Comparison of ENCODE assay signal across 9 mouse cellular contexts in genomic region chr15:84108899-84109298, GRCm38 (mm10). TPM values are rescaled to one million over a fixed set of nuclear protein-coding genes. Genes with fewer than 3 reads are reported as not detected.
DNase-seq lines count a peak whose midpoint lies in the region.
"Had no signal": no experiment of that assay in that cellular context is flagged by ENCODE, and none has a peak within 500 bp of the region (broad histone marks: within the 10 kb centered on the region; RNA-seq: fewer than 3 reads in every experiment).

No protein-coding gene starts in this region.

- DNase-seq in heart, postnatal 14 days = peak; percentile 51 to 57
- DNase-seq in heart, postnatal 25 days (ENCODE audit: low spot score) = no peak
- DNase-seq in ovary, postnatal 36 days (ENCODE audit: low spot score) = peak; percentile 40
- no peak for DNase-seq in ovary, postnatal 14 days (ENCODE audit: low spot score)
- peak; percentile 31 for DNase-seq in embryo, embryonic 11.5 days (ENCODE audit: low read depth, low spot score)
- DNase-seq in retina, embryonic 14.5 days (ENCODE audit: low spot score) = peak; percentile 69
- DNase-seq in layer of hippocampus, postnatal 14 days (ENCODE audit: low spot score in 2 of 2) = no peak
- no peak for DNase-seq in cerebellum, adult 8-10 months
- DNase-seq: left cerebral cortex, postnatal 4 days had no signal

- intact Hi-C loops in heart, postnatal 14 days (cut with DNase I) = no loop called here
- intact Hi-C loops in heart, postnatal 25 days (cut with DNase I) = no loop called here

RNA-seq across cellular contexts. Expression of gene Sult4a1, which starts 3.3 kb away (rescaled TPM):
- under 1 TPM; 0.14 to 0.17 TPM for total RNA-seq in heart, postnatal 14 days (2021)
- total RNA-seq in heart, postnatal 25 days (2021) = not detected
- total RNA-seq in layer of hippocampus, postnatal 14 days (2021) = 100 to 1,000 TPM; 339 to 348 TPM

RNA-seq across cellular contexts. Expression of gene Pnpla5, which starts 14.1 kb away (rescaled TPM):
- total RNA-seq in heart, postnatal 14 days (2021) = not detected
- not detected for total RNA-seq in heart, postnatal 25 days (2021)
- total RNA-seq in layer of hippocampus, postnatal 14 days (2021) = not detected
- total RNA-seq: left cerebral cortex, postnatal 4 days had no signal

RNA-seq across cellular contexts. Expression of gene Efcab6, which starts 43.7 kb away (rescaled TPM):
- not detected for total RNA-seq in heart, postnatal 14 days (2021)
- not detected for total RNA-seq in heart, postnatal 25 days (2021)
- total RNA-seq in layer of hippocampus, postnatal 14 days (2021) = 1 to 10 TPM; 4.4 to 5.7 TPM

RNA-seq across cellular contexts. Expression of gene Pnpla3, which starts 58.7 kb away (rescaled TPM):
- 10 to 100 TPM in 1 of 2 experiments, 1 to 10 TPM in 1; 8.2 to 10.4 TPM for total RNA-seq in heart, postnatal 14 days (2021)
- 1 to 10 TPM; 4.2 to 6.4 TPM for total RNA-seq in heart, postnatal 25 days (2021)
- total RNA-seq in layer of hippocampus, postnatal 14 days (2021) = 10 to 100 TPM in 1 of 2 experiments, 1 to 10 TPM in 1; 9.2 to 11.3 TPM

Comparison
In these comparisons a context has a peak if more than half of its experiments do, and no peak if none do; other contexts are left out.
1. DNase-seq: peak in heart, postnatal 14 days (2 of 2), ovary, postnatal 36 days (single experiment), embryo, embryonic 11.5 days (single experiment) and retina, embryonic 14.5 days (single experiment); none in heart, postnatal 25 days (single experiment), ovary, postnatal 14 days (single experiment), layer of hippocampus, postnatal 14 days (0 of 2) and cerebellum, adult 8-10 months (single experiment).
2. RNA of gene Sult4a1, which starts 3.3 kb away (total RNA-seq): 339 to 348 TPM in layer of hippocampus, postnatal 14 days; 0.14 to 0.17 TPM in heart, postnatal 14 days and not detected in heart, postnatal 25 days; every median in the first group is over 100 times any median in the second.
3. RNA of gene Efcab6, which starts 43.7 kb away (total RNA-seq): 4.4 to 5.7 TPM in layer of hippocampus, postnatal 14 days; not detected in heart, postnatal 14 days and not detected in heart, postnatal 25 days; every median in the first group is over 4 times any median in the second.